ENCODE assay signal across 12 mouse cellular contexts in the genomic region with DNA sequence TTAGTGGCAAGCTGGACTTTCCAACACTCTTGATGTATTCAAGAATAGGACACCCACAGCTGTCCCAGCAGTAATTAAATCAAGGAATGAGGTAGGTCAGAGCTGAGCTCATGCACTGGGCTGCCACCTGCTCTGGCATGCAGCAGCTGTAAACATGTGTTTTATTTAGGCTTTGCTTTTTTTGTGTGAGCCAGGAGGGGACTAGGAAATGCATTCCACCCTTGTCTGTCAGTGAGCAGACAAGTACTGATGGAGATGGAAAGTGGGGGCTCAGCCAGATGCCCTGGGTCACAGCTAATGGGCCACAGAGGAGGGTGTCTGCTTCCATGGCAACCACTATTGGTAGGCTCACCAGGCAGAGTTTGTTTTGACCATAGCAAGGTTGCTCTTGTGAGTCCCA. TPM values are rescaled to one million over a fixed set of nuclear protein-coding genes. Genes with fewer than 3 reads are reported as not detected.
DNase-seq lines count a peak whose midpoint lies in the region; ATAC-seq lines count a peak whose summit lies in the region.
"Had no signal": no experiment of that assay in that cellular context is flagged by ENCODE, and none has a peak within 500 bp of the region (broad histone marks: within the 10 kb centered on the region; RNA-seq: fewer than 3 reads in every experiment).

No protein-coding gene starts in this region.

- H3K27me3 ChIP-seq in embryonic facial prominence, embryonic 12.5 days = no peaks in the 10 kb centered on the region; the same call in 1 of the 2 replicates
- H3K27me3 ChIP-seq in neural tube, embryonic 12.5 days (replicated peaks) = peaks cover 5% of the 10 kb centered on the region; the same call in 1 of the 2 replicates

- ATAC-seq in embryonic facial prominence, embryonic 12.5 days (ENCODE audit: insufficient number of reproducible peaks, insufficient read depth, low FRiP score, low TSS enrichment) = peak; percentile 80
- peak; percentile 53; the same call in 1 of the 2 replicates for ATAC-seq in neural tube, embryonic 12.5 days (ENCODE audit: low FRiP score, low read depth)

- no peak overlapping the region for H3K9ac ChIP-seq in embryonic facial prominence, embryonic 12.5 days
- no peak overlapping the region for H3K9ac ChIP-seq in neural tube, embryonic 12.5 days
- H3K9ac ChIP-seq: lung, embryonic 14.5 days had no signal

- H3K27ac ChIP-seq in embryonic facial prominence, embryonic 12.5 days = no peak overlapping the region
- no peak overlapping the region for H3K27ac ChIP-seq in neural tube, embryonic 12.5 days

- peaks cover 8% of the 10 kb centered on the region; the same call in 1 of the 2 replicates for H3K4me1 ChIP-seq in embryonic facial prominence, embryonic 12.5 days
- peaks cover 6% of the 10 kb centered on the region for H3K4me1 ChIP-seq in neural tube, embryonic 12.5 days

- peak; percentile 9 for DNase-seq in kidney, postnatal 14 days
- DNase-seq in kidney, adult 18-20 months = no peak
- DNase-seq in hindlimb bud, embryonic 11.5 days (ENCODE audit: extremely low spot score, low read depth, low spot score) = peak; percentile 12
- no peak for DNase-seq in frontal cortex, adult 2 months (ENCODE audit: extremely low spot score in 1 of 2, low spot score in 1 of 2)
- no peak for DNase-seq in thymus, postnatal 4 days
- DNase-seq in layer of hippocampus, adult 18-20 months (ENCODE audit: low spot score in 2 of 2) = no peak
- DNase-seq: lung, embryonic 14.5 days; thymus, adult 2 months had no signal

- no peak overlapping the region for H3K4me3 ChIP-seq in embryonic facial prominence, embryonic 12.5 days
- H3K4me3 ChIP-seq in neural tube, embryonic 12.5 days = no peak overlapping the region

- H3K36me3 ChIP-seq in embryonic facial prominence, embryonic 12.5 days = no peaks in the 10 kb centered on the region
- no peaks in the 10 kb centered on the region for H3K36me3 ChIP-seq in neural tube, embryonic 12.5 days

- no peaks in the 10 kb centered on the region for H3K9me3 ChIP-seq in embryonic facial prominence, embryonic 12.5 days
- no peaks in the 10 kb centered on the region for H3K9me3 ChIP-seq in neural tube, embryonic 12.5 days

- H3K4me2 ChIP-seq in embryonic facial prominence, embryonic 12.5 days (replicated peaks) = no peak overlapping the region
- H3K4me2 ChIP-seq in neural tube, embryonic 12.5 days (replicated peaks) = no peak overlapping the region
- H3K4me2 ChIP-seq: lung, embryonic 14.5 days had no signal

RNA-seq across cellular contexts. Expression of gene Plg, which starts 50.0 kb away (rescaled TPM):
- 0.08 and 0.10 TPM in 2 replicates for polyA plus RNA-seq in embryonic facial prominence, embryonic 12.5 days (2016; fragmentation: Nextera tagmentation; extraction: Ambion mirVana)
- 0.11 and 0.28 TPM in 2 replicates for polyA plus RNA-seq in neural tube, embryonic 12.5 days (2016; fragmentation: Nextera tagmentation; extraction: Ambion mirVana)
- polyA plus RNA-seq in frontal cortex, adult 2 months (2012; rRNA removed) = 0.11 and 0.24 TPM in 2 replicates
- not detected for total RNA-seq in layer of hippocampus, adult 18-20 months (2021)
- total RNA-seq: common myeloid progenitor, adult 5-6 weeks; heart, adult 8-10 months had no signal

Comparison
In these comparisons a context has a peak if more than half of its experiments do, and no peak if none do; other contexts are left out.
1. DNase-seq: peak in kidney, postnatal 14 days (single experiment) and hindlimb bud, embryonic 11.5 days (single experiment); none in kidney, adult 18-20 months (single experiment), frontal cortex, adult 2 months (0 of 2), thymus, postnatal 4 days (single experiment) and layer of hippocampus, adult 18-20 months (0 of 2).